Mouse (Mus musculus) embryonic fibroblast, embryonic 13.5 days (primary cell): Measurements from ENCODE around the gene Fkrp.

Experiments used
- CTCF ChIP-seq: IDR thresholded peaks from 2 replicates; pipeline ENCODE4 v1.5.1; 2011; ENCODE audit warnings: mild to moderate bottlenecking, control low read depth, low read length, moderate library complexity, borderline replicate concordance; ENCODE audit not compliant: insufficient read depth
- POLR2A ChIP-seq: IDR thresholded peaks from 2 replicates; pipeline ENCODE4 v1.6.1; 2011; ENCODE audit warnings: low read depth, mild to moderate bottlenecking, control low read depth, low read length, moderate library complexity

DNA sequence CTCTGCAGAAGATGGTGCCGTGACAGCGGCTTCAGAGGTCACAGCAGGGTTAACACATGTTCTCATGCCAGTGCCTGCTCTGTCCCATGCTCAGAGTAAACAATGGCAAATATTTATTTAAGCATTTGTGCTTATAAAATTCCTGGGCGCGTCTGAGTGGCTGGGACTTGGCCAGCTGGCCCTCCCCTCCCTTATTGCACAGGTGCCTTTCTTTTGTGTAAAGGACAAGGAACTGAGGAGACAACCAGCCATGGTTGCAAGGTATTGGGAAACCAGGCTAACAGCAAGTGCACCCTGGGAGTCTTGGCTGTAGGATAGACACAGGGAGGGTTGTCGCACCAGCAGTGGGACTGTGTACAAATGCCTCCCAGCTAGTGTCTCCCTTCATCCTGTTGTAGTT is 24.2 kb downstream of the Fkrp start:
- TF ChIP-seq POLR2A (no peak), CTCF (no peak)
